Mouse (Mus musculus) MEL-GATA-1-ER (cell line): ENCODE results near the gene Coq8b.

Experiments used
- DNase-seq: peaks from one replicate; pipeline ENCODE4 v3.0.0-alpha.2; 2012; ENCODE audit warnings: low read depth; ENCODE audit errors: extremely low read depth

Gene Coq8b

DNA sequence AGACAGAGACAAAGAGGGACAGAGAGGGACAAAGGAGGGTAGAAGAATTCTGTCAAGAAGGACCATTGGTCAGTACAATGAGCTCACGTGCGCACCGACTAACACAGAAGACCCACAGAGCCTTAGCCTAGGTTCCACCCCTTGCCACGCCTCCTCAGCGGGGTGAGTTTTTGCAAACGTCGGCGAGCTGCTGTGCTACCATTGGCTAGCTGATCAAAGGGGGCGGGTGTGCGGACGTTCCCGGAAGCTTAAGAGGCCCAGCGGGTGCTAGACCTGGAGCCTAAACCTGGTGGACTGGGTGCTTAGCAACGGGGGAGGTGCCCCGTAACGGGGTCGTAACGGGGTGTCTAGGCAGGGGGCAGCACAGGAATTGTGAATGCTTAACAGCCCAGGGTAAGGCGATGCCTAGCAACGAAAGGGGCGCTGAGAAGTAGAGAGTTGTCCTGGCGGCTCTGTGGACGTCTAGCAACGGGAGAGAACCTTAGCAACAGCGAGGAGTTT is at the start of gene Coq8b:
Coq8b (plus strand) TSS at position 243 of the 501 bp plus-strand sequence.
- peak; percentile 88 for DNase-seq

DNA sequence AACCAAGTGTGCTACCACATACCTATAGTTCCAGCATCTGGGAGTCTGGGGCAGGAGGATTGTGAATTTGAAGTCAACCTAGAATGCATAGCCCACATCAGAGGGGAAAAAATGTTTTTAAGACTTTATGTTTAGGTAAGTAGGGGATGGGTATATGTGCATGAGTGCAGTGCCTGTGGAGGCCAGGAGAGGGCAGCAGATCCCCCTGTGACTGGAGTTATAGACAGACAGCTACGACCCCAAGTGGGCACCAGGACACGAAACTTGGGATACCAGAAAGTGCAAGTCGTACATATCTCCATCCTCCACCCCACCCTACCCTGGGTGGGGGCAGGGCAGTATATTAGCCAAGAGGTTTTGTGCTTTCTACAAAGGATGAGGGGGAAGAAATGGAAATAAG is 47.9 kb upstream of the Coq8b start:
- DNase-seq = no peak

DNA sequence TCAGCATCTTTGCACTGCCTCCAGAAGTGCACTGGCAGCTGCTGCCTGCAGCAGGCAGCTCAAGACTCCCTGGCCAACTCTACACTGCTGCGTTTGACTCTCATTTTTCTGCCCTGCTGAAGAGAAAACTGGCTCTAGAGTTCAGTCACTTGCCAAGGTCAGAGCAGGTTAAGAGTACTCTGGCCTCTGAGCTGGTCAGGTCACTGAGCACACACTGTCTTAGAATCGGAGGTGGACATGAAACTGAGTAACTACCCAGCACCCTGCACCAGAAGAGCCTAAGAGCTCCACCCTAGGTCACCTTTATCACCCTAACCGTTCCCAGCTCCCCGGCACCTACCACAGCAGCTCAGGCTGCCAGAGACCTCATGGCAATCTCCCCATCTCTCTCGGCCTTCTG is 46.8 kb upstream of the Coq8b start:
- DNase-seq = no peak

DNA sequence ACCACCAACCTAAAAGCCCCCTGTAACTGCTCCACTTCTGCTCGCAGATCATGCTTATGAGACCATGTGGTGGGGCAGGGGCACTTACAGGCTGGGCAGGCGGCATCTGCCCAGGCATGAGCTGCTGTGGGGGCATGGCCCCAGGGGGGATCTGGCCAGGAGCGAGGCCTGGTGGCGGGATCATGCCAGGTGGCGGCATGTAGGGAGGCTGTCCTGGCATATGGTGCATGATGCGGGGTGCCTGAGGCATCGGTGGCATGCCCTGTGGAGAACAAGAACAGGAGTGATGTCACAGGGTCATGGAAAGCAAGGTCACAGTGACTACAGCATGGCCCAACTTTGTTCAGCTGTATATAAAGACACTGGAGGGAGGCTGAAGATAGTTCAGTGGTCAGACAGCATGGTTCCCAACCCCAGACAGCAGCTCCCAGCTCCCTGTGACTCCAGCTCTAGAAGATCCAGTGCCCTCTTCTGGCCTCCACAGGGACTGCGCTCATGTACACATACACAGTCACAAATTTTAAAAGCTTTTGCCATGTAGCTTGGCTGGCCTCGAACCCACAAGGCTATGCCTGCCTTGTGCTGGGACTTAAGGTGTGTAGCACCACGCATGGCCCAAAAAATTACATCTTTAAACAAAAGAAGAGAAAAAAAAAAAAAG is 43.4 kb upstream of the Coq8b start:
- DNase-seq = no peak

DNA sequence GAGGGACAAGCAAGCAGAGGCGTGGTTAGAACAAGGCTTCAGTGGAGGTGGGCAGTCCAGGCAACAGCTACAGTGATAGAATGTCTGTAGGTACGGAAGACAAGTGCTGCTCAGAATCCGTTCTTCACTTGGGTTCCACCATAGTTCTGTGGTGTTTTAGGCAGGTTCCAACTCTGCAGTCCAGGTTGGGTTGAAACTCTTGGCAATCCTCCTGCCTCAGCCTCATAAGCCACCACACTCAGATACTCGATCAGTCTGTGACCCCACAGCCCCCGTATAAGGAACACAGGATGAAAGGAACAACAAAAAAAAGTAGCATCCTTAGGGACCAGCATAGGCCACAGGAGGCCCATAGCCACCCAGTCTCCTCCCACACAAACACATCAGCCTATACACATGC is 40.4 kb upstream of the Coq8b start:
- DNase-seq = no peak

DNA sequence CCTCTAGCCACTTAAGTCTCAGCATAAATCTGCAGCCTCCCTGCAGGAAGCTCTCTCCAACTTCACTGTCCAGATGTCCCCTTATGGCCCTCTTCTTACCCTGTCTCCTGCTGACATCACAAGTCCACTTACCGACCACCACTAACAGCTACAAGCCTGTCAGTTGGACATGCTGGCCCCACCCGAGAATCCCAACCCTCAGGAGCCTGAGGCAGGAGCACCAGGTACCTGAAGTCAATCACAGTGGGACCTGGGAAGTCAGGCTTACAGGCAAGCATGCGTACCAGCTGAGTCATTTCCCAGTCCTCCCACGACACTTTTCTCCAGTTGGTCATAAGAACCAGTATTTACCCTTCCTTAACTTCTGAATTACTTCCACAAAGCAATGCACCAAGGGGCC is 39.1 kb upstream of the Coq8b start:
- DNase-seq = no peak

DNA sequence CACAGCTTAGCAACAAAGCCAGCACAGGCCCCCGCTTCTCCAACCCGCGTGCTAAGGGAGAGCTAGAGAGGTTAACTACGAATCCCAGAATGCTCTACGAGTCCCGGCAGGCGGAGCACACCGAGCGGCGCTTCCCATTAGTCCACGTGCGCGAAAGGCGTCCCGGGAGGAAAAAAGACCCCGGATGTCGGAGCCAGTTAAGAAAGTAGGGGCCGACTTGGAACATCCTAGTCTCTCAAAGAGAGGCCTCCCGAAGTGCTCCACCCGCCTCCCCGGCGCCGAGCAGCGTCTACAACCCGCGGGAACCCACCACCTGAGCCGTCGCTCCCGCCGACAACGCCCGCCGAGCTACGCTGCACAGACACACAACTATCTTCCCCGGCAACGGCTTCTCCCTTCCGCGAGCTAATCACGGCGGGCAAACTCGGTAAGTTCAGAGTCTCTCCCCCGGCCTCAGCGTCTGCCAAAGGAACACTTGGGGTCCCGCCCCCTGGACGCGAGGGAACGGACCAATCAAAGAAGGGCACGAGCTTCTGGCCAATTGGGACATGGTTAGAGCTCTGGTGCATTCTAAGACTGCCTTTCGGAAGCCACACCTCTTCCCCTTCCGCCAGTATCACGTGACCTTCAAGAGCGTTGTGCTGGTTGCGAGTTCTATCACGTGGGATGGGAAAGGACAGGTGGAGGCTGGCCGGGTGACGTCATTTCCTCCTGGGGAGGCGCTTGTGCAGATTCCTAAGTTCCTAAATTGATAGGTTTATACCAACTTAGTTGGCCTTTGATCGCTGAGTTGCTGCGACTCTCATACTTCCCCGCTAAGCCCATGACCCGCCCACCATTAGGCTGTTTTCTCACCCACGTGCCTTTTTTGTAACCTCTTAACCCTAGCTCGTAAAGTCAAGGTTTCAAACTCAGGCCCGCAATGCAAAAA is 36.9 kb upstream of the Coq8b start, which contains the start of the genes BC024978 and Snrpa:
BC024978 (plus strand) TSS at position 101 of the 931 bp plus-strand sequence.
Snrpa (minus strand) TSS at position 591 of the 931 bp plus-strand sequence.
- peak; percentile 100 for DNase-seq

DNA sequence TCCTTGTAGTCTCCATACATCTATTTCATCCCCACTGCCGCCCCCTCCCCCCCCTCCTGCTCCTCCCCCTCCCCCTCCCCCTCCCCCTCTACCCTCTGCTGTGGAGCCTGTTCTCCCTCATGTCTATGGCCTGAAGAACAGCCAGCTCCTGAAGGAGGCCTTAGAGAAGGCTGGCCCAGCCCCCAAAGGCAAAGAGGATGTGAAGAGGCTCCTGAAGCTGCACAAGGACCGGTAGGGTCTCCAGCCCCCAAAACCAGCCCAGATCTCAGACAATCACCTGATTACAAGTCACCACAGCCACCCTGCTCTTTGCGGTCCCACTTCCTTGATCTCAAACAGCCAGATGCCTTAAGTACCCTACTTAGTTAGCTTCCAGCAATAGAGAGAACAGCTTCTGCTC is 35.7 kb upstream of the Coq8b start:
- no peak for DNase-seq

DNA sequence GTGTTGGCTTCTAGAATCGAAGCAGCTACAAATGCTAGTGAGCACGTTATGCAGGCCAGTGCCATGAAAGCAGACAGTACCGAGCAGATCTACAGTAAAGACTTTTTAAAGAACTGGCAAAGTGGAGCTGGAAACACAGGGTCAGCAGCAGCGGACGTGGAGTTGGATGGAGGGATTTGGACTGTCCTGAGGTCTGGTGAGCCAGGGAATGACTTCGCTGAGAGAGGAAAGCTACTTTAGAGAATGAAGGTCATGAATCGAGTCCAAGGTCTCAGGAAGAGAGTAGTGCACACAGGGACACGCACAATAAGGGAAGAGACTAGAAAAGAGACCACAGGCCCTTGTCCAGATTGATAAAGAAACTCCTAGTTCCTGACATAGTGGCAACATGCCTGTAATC is 35.2 kb upstream of the Coq8b start:
- no peak for DNase-seq

DNA sequence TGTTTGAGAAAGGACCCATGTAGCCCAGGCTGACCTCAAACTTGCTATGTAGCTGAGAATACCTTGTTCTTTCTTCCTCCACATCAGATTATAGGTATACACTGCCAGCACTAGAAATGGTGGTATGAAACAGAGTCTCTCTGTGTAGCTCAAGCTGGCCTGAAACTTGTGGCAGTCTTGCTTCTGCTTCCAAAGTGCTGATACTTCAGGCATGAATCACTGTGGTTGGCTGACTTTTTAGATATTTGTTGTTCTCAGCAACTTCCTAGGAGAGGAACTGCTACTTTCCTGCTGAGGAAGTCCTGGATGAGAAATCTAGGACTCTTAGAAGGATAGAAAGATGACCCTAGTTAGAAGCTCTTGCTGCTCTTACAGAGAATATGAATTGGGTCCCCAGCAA is 34.5 kb upstream of the Coq8b start:
- no peak for DNase-seq

DNA sequence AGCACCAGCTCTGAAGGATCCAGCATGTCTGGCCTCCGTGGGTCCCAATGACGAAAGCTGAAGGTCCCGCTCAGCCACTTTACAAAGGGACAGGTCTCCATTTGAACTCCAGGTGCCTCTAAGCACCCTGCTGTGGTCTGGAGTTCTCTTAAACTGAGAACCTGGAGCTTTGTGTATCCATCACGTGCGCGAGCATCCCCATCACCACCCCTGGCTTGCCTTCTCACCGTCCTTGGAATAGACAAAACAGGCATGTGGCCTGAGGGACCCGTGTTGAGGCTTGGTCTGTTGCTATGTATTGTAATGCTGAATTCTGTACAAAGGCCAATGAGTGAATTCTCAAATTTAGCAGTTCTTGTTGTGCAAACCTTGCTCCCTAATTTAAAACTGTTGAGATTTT is 34.0 kb upstream of the Coq8b start:
- DNase-seq = no peak

DNA sequence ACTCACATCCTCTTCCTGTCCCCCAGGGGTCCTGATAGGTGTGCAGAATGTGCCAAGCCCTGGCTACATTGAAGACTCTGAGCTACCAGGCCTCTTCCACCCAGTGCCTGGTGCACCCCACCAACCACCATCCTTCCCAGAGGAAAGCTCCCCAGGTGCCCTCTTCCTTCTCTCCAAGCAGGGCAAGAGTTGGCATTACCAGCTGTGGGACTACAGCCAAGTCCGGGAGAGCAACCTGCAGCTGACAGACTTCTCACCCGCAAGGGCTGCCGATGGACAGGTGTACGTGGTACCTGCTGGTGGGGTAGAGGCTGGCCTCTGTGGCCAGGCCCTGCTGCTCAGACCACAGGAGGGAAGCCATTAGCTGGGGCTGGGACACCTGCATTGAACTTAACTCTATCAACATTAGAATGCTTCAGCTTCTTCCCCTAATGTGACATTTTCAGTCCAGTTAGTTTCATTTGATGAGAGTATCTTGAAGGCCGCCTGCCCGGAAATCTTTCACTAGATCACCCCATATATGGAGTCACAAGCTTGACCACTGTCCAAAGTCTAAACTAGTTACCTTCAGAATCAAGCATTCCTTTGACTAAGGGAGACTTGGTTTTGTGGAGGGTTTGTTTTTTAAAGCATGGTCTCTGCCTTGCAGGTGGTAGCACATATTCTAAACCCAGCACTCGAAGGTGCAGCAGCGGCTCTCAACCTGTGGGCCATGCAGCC is 28.9 kb upstream of the Coq8b start:
- DNase-seq = no peak

DNA sequence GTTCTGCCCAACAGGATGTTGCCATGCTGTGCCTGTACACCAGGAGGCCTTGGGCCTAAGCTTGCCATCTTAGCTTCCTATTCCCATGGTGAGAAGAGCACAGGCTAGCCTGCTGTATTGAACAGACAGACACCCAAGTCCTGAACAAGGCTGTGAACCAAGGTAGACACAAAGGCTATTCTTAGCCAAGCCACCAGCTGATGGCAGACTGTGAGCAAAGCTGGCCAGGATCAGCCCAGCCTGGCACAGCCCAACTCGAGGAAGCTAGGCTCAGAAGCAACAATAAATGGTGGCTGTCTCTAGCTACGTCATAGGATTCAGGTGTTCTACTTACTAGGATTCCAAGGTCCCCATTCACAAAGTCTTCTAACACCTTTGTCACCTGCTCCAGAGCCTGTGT is 20.2 kb upstream of the Coq8b start:
- no peak for DNase-seq

DNA sequence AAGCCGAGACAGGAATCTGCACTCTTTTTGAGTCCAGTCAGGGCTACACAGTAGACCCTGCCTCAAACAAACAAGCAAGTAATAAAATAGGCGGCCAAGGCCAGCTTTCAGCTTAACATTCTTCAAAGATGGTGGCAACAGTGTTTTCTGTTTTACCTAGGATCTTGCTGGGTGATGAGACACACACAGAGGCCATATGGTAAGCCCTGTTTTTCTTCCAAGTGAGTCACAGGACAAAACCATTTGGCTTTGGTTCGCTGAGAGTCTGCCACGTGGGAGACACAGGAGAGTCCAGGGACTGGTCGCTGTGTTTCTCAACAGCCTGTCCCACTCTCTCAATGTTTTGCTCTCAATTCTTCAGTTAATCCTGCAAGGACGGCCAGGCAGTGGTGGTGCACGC is 14.2 kb upstream of the Coq8b start:
- DNase-seq = no peak

DNA sequence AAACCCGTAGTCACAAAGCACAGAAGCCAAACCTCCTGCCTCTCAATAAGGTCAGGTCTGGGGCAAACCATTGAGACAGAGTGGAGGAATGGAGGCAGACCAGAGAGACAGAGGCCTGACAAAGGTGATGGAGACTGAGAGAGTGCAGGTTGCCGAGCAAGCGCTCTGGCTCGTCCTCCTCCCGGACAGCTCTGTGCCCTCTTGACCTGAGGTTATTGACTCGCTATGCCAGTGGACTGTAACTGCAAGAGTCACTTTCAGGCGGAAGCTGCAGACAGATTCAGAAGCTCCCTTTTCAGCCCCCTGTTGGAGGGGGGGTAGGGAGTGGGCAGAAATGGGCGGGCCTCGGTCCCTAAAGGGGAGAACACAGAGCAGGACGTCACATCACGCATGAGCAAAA is 12.9 kb upstream of the Coq8b start:
- DNase-seq = no peak

DNA sequence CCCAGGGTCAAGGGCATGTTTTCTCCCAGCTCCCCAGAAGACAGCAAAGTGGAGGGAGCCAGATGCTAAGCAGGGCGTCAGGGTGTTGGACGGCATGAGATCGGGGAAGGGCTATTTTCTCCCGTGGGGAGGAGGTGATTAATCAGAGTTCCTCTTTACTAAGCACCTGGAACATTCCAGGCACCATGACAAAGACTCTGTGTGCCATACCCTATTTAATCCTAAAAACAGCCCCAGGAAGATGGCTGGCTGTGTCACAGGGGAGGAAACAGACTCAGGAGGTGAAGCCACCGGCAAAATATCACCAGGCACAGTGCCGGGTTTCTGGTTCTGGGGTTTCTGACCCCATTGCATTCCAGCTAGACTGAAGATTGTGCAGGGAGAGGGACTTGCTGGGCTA is 10.9 kb upstream of the Coq8b start:
- DNase-seq = no peak

DNA sequence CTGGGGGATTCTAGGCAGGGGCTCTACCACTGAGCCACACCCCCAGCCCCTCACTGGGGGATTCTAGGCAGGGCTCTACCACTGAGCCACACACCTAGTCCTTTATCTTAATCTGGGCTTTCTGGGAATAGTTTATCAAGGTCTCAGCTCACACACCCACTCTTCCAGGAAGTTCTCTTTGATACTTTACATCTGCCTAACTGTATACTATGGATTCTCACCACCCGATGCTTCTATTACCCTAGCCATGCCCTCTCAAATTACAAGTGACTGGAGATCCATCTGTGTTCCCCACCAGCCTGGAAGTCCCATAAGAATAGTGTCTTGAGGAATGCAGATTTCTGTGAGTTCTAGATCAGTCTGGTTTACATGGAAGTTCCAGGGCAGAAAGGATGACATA is 10.3 kb upstream of the Coq8b start:
- DNase-seq = peak; percentile 18

DNA sequence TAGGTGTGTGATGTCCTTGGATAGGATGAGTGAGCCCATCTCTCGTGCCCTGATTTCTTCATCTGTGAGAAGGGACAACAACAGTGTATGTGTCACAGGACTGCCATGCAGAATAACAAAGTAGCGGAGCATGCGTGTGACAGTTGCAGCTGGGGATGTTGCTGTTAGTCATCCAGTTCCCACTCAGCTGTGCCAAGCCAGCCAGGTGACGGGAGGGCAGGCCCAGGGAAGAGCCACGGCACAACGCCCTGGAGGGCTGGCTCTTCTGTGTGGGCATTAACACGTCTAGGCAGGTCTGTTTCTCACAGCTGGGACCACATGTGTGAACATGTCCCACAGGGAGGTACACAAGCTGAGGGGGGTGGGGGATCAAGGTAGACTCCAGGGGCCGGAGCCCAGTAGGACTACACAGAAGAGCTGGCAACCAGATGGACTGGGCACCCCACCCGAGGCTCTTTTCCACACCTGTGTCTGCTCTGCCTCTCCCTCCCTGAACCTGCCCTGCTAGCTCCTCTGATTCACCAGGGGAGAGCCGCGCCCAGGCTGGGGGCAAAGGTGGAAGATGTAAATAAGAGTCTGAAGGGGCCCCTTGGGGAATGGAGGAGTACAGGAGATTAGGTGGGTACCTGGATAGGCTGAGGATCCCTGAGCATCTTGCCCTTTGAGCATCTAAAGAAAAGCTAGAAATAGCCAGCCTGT is 7.8 kb upstream of the Coq8b start:
- no peak for DNase-seq

DNA sequence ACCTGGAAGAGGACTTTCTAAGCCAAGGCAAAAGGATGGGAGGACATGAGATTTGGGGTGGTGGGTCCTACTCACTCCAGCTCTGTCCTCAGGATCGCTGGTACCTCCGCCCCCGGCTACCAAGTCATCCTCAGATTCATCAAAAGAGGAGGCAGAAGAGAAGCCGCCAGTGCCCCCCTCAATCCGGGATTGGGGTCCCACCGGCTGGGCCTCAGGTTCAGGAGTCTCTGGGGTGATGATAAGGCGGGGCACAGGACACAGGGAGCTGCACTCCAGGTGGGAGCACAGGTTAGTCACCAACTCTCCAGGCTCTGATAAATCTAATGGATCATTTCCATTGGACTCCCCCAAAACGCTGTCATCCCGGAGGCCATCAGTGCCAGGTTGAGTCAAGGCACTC is 5.5 kb upstream of the Coq8b start:
- no peak for DNase-seq

DNA sequence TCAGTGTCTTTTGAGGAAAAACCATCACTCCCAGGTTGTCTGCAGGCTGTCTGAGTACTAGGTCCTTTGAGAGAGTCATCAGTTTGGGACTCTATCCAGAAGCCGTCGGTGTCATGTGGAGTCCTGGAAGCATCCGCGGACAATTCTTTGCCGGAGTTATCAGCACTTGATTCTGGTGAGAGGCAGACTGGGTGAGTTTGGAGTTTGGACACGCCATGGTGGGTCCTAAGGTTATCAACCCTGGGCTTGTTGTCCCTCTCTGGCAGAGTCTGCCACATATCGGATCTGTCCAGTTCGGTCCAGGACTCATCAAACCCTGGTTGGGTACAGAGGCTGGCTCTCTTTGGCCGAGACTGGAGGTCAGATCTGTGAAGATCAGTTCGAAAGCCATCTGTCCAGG is 5.1 kb upstream of the Coq8b start:
- no peak for DNase-seq

DNA sequence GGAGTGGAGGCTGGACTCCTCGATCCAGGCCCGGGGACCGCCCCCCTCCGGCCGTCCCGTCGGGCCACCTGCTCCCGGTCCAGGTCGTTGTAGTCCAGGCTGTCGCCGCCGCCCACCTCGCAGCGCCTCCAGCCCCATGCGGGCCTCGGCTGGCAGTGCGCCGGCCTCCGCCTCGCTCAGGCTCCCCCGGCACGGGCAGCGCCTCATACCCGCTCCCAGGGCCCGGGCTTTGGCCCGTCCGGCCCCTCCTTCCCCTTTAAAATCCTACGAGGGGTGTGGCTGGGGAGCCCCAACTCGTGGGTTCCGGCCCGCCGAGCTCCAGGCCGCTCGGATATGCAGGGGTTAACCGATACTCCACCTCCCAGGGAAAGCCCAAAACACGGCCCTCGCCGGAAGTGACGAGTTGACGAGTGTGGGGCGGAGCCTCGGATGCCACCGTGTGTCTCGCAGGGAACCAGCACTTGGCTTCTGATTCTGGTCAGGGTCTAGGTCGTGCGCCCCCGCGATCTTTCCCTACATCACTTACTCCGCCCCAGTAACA is 4.5 kb upstream of the Coq8b start, which contains the start of gene Itpkc:
Itpkc (minus strand) TSS at position 381 of the 541 bp plus-strand sequence.
- peak; percentile 91 for DNase-seq
